Mouse (Mus musculus) G1E (cell line): ENCODE results near the gene Kif13a.

ENCODE experiments used
- CTCF ChIP-seq: IDR thresholded peaks from 2 replicates; pipeline ENCODE4 v1.5.1; 2012; ENCODE audit warnings: low read depth, low read length, inconsistent platforms, mixed read lengths
- GATA1 ChIP-seq: IDR thresholded peaks from 2 replicates; pipeline ENCODE4 v1.6.1; 2012; ENCODE audit warnings: borderline replicate concordance, low read length, inconsistent platforms, mixed read lengths
- POLR2AphosphoS5 ChIP-seq: IDR thresholded peaks from 2 replicates; pipeline ENCODE4 v1.6.1; 2012; ENCODE audit warnings: low read depth, low read length, inconsistent platforms; ENCODE audit not compliant: insufficient replicate concordance
- TAL1 ChIP-seq: conservative IDR thresholded peaks from 2 replicates; pipeline ENCODE4 v1.6.1; 2012; ENCODE audit warnings: low read depth, low read length, inconsistent platforms, mixed read lengths

GRCm38 (mm10) chr13:46793824-46794223 lies 135.8 kb downstream of the Kif13a start:
- TF ChIP-seq GATA1 (no peak), CTCF (no peak), POLR2AphosphoS5 (no peak), TAL1 (no peak)
